ENCODE assay signal across 8 mouse cellular contexts in genomic region chr7:67371891-67372672, GRCm38 (mm10). TPM values are rescaled to one million over a fixed set of nuclear protein-coding genes. Genes with fewer than 3 reads are reported as not detected.
DNase-seq lines count a peak whose midpoint lies in the region; ATAC-seq lines count a peak whose summit lies in the region.

No protein-coding gene starts in this region.

- no peaks in the 10 kb centered on the region for H3K27me3 ChIP-seq in erythroblast, embryonic 14.5 days (ENCODE audit: control insufficient read depth)
- H3K27me3 ChIP-seq in embryonic facial prominence, embryonic 10.5 days (replicated peaks; ENCODE audit: low read depth, poor library complexity, severe bottlenecking), result peaks cover 7% of the 10 kb centered on the region; the same call in 1 of the 2 replicates
- no peaks in the 10 kb centered on the region for H3K27me3 ChIP-seq in heart, embryonic 15.5 days
- no peaks in the 10 kb centered on the region for H3K27me3 ChIP-seq in midbrain, embryonic 13.5 days

- peak overlapping the region; percentile 99 for H3K27ac ChIP-seq in embryonic facial prominence, embryonic 10.5 days (replicated peaks)
- H3K27ac ChIP-seq in heart, embryonic 15.5 days, result peak overlapping the region; percentile 100
- H3K27ac ChIP-seq in midbrain, embryonic 13.5 days, result peak overlapping the region; percentile 100

- H3K36me3 ChIP-seq in erythroblast, embryonic 14.5 days (ENCODE audit: control insufficient read depth), result no peaks in the 10 kb centered on the region
- peaks cover 1% of the 10 kb centered on the region; the same call in 1 of the 2 replicates for H3K36me3 ChIP-seq in embryonic facial prominence, embryonic 10.5 days (replicated peaks)
- no peaks in the 10 kb centered on the region for H3K36me3 ChIP-seq in heart, embryonic 15.5 days
- H3K36me3 ChIP-seq in midbrain, embryonic 13.5 days, result no peaks in the 10 kb centered on the region

- DNase-seq in WW6 (ENCODE audit: low read depth, low spot score), result peak; percentile 13
- no peak for DNase-seq in embryonic facial prominence, embryonic 10.5 days (ENCODE audit: low spot score)
- DNase-seq in kidney, postnatal 10 days, result peak; percentile 68
- DNase-seq in testis, postnatal 10 days (ENCODE audit: low spot score), result peak; percentile 70

- peaks cover 41% of the 10 kb centered on the region for H3K4me1 ChIP-seq in erythroblast, embryonic 14.5 days (ENCODE audit: control insufficient read depth)
- H3K4me1 ChIP-seq in embryonic facial prominence, embryonic 10.5 days, result peaks cover 23% of the 10 kb centered on the region
- peaks cover 41% of the 10 kb centered on the region for H3K4me1 ChIP-seq in heart, embryonic 15.5 days (replicated peaks)
- H3K4me1 ChIP-seq in midbrain, embryonic 13.5 days (replicated peaks), result peaks cover 24% of the 10 kb centered on the region

- no peak for ATAC-seq in erythroblast, adult 5-6 weeks (replicated peaks; ENCODE audit: low FRiP score, poor library complexity, severe bottlenecking)
- peak; percentile 29 for ATAC-seq in heart, embryonic 15.5 days (replicated peaks; ENCODE audit: insufficient number of reproducible peaks, insufficient read depth, low FRiP score, low read depth)
- peak; percentile 32 for ATAC-seq in midbrain, embryonic 13.5 days

- H3K4me2 ChIP-seq in heart, embryonic 15.5 days, result peak overlapping the region; percentile 84
- H3K4me2 ChIP-seq in midbrain, embryonic 13.5 days (replicated peaks), result peak overlapping the region; percentile 90

- peak overlapping the region; percentile 100 for H3K9ac ChIP-seq in heart, embryonic 15.5 days
- H3K9ac ChIP-seq in midbrain, embryonic 13.5 days (replicated peaks), result peak overlapping the region; percentile 98

- peak overlapping the region; percentile 72 for H3K4me3 ChIP-seq in erythroblast, embryonic 14.5 days (replicated peaks)
- peak overlapping the region; percentile 93 for H3K4me3 ChIP-seq in embryonic facial prominence, embryonic 10.5 days
- peak overlapping the region; percentile 96 for H3K4me3 ChIP-seq in heart, embryonic 15.5 days
- H3K4me3 ChIP-seq in midbrain, embryonic 13.5 days (replicated peaks), result peak overlapping the region; percentile 93

- under 1% methylated on average over 73 of the region's 75 CpGs for WGBS in embryonic facial prominence, embryonic 10.5 days
- under 1% methylated on average over 38 of the region's 75 CpGs for WGBS in heart, embryonic 15.5 days
- WGBS in midbrain, embryonic 13.5 days, result under 1% methylated on average over 58 of the region's 75 CpGs

- no peaks in the 10 kb centered on the region for H3K9me3 ChIP-seq in erythroblast, embryonic 14.5 days (ENCODE audit: control insufficient read depth, low read length)
- no peaks in the 10 kb centered on the region for H3K9me3 ChIP-seq in embryonic facial prominence, embryonic 10.5 days
- H3K9me3 ChIP-seq in heart, embryonic 15.5 days (replicated peaks), result no peaks in the 10 kb centered on the region
- no peaks in the 10 kb centered on the region for H3K9me3 ChIP-seq in midbrain, embryonic 13.5 days

RNA-seq across cellular contexts. Expression of gene Mef2a, which starts 0.6 kb away (rescaled TPM):
- 0.20 and 0.21 TPM in 2 replicates for polyA plus RNA-seq in erythroblast, embryonic 14.5 days (2012)
- 12.3 and 14.2 TPM in 2 replicates for total RNA-seq in erythroblast, adult 5-6 weeks (2015; ENCODE audit: low replicate concordance)
- total RNA-seq in erythroblast, adult 5-6 weeks (2017; ENCODE audit: low replicate concordance), result 9.3 and 11.8 TPM in 2 replicates
- polyA plus RNA-seq in embryonic facial prominence, embryonic 10.5 days (2016; fragmentation: Nextera tagmentation; extraction: Ambion mirVana), result 24.8 and 25.1 TPM in 2 replicates
- polyA plus RNA-seq in heart, embryonic 15.5 days (2015; fragmentation: Nextera tagmentation; extraction: Ambion mirVana), result 101 and 115 TPM in 2 replicates
- 30.2 and 34.0 TPM in 2 replicates for polyA plus RNA-seq in midbrain, embryonic 13.5 days (2015; fragmentation: Nextera tagmentation; extraction: Ambion mirVana)

Comparison
In these comparisons a context has a peak if more than half of its experiments do, and no peak if none do; other contexts are left out.
1. RNA of gene Mef2a, which starts 0.6 kb away (polyA plus RNA-seq): 101 to 115 TPM in heart, embryonic 15.5 days, 30.2 to 34.0 TPM in midbrain, embryonic 13.5 days and 24.8 to 25.1 TPM in embryonic facial prominence, embryonic 10.5 days; 0.20 to 0.21 TPM in erythroblast, embryonic 14.5 days; every median in the first group is over 10 times any median in the second.
2. Peak in every context shown above with its lines, with median percentiles within 50 percentile points of each other: H3K4me3 ChIP-seq and H3K27ac ChIP-seq.